Mouse (Mus musculus) kidney, adult 2 months (tissue): Measurements from ENCODE around the gene Irf2.

Experiments
- CTCF ChIP-seq: fragments of 200-500 bp; conservative IDR thresholded peaks from 2 replicates; pipeline ENCODE4 v1.5.1; 2011; ENCODE audit warnings: low read depth, mild to moderate bottlenecking, control low read depth, low read length, moderate library complexity, mixed read lengths; ENCODE audit not compliant: insufficient read depth, insufficient read length
- POLR2A ChIP-seq: fragments of 200-500 bp; IDR thresholded peaks from one replicate; pipeline ENCODE4 v1.6.1; 2011; ENCODE audit warnings: low read depth, low read length, control low read depth

DNA sequence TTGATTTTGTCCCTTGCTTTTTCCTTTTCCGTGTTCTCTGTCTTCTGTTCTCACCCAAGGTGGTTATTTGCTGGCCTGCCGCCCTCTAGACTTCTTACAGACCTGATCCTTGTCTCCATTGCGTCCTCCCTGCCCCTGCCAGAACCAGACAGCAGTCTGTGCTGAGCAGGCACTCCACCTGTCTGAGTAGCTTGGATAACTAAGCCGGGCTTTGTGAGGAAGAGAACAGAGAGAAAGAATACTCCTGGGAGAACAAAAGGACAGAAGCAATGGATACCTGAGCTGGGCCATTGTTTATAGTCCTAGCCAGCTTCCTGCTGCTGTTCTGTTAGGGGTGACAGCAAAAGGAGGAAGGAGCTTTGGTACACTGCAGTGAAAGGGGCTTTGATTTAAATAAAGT lies 94.2 kb downstream of the Irf2 start:
- TF ChIP-seq CTCF: no peak
- TF ChIP-seq POLR2A: no peak
